In genomic region chrX:12800559-12800958, GRCm38 (mm10) we compare ENCODE assay signal across 30 mouse cellular contexts.
"Had no signal": no experiment of that assay in that cellular context is flagged by ENCODE, and none has a peak within 500 bp of the region (broad histone marks: within the 10 kb centered on the region; RNA-seq: fewer than 3 reads in every experiment).

No protein-coding gene starts in this region.

- H3K27me3 ChIP-seq: heart, embryonic 12.5 days; heart, embryonic 13.5 days; heart, embryonic 15.5 days; hindbrain, embryonic 12.5 days; hindbrain, embryonic 13.5 days; hindbrain, embryonic 15.5 days; intestine, embryonic 15.5 days; kidney, embryonic 15.5 days had no signal

- H3K27ac ChIP-seq: heart, embryonic 10.5 days; heart, embryonic 13.5 days; heart, embryonic 15.5 days; hindbrain, embryonic 10.5 days; hindbrain, embryonic 12.5 days; hindbrain, embryonic 13.5 days; hindbrain, embryonic 14.5 days; hindbrain, embryonic 15.5 days; hindbrain, postnatal 0 days; intestine, embryonic 15.5 days; kidney, embryonic 15.5 days; kidney, postnatal 0 days; layer of hippocampus, adult 2 months had no signal

- DNase-seq: heart, postnatal 10 days; heart, postnatal 14 days; heart, postnatal 36 days; heart, postnatal 4 days; kidney, adult 11 months; kidney, adult 18-20 months; kidney, adult 2 months; kidney, adult 8-10 months; kidney, adult 9 months; kidney, postnatal 10 days; kidney, postnatal 14 days; kidney, postnatal 25 days; kidney, postnatal 36 days; kidney, postnatal 4 days; layer of hippocampus, adult 9-11 months; layer of hippocampus, postnatal 36 days had no signal

- H3K9ac ChIP-seq: heart, embryonic 12.5 days; heart, embryonic 13.5 days; heart, embryonic 15.5 days; hindbrain, embryonic 12.5 days; hindbrain, embryonic 13.5 days; hindbrain, embryonic 14.5 days; hindbrain, embryonic 15.5 days; intestine, embryonic 15.5 days; kidney, embryonic 15.5 days had no signal

- H3K4me1 ChIP-seq: heart, embryonic 10.5 days; heart, embryonic 12.5 days; heart, embryonic 13.5 days; heart, embryonic 15.5 days; hindbrain, embryonic 10.5 days; hindbrain, embryonic 12.5 days; hindbrain, embryonic 13.5 days; hindbrain, embryonic 15.5 days; intestine, embryonic 15.5 days; kidney, embryonic 15.5 days had no signal

- H3K4me3 ChIP-seq: heart, embryonic 10.5 days; heart, embryonic 12.5 days; heart, embryonic 13.5 days; heart, embryonic 15.5 days; hindbrain, embryonic 10.5 days; hindbrain, embryonic 12.5 days; hindbrain, embryonic 13.5 days; hindbrain, embryonic 15.5 days; intestine, embryonic 15.5 days; kidney, embryonic 15.5 days; layer of hippocampus, adult 2 months had no signal

- H3K9me3 ChIP-seq: heart, embryonic 10.5 days; heart, embryonic 12.5 days; heart, embryonic 13.5 days; heart, embryonic 15.5 days; hindbrain, embryonic 10.5 days; hindbrain, embryonic 12.5 days; hindbrain, embryonic 13.5 days; hindbrain, embryonic 15.5 days; intestine, embryonic 15.5 days; kidney, embryonic 15.5 days had no signal

- H3K36me3 ChIP-seq: heart, embryonic 10.5 days; heart, embryonic 12.5 days; heart, embryonic 13.5 days; heart, embryonic 15.5 days; hindbrain, embryonic 10.5 days; hindbrain, embryonic 12.5 days; hindbrain, embryonic 13.5 days; hindbrain, embryonic 15.5 days; intestine, embryonic 15.5 days; kidney, embryonic 15.5 days had no signal
